Mouse (Mus musculus): ENCODE measurements around the gene Nr6a1.

DNA sequence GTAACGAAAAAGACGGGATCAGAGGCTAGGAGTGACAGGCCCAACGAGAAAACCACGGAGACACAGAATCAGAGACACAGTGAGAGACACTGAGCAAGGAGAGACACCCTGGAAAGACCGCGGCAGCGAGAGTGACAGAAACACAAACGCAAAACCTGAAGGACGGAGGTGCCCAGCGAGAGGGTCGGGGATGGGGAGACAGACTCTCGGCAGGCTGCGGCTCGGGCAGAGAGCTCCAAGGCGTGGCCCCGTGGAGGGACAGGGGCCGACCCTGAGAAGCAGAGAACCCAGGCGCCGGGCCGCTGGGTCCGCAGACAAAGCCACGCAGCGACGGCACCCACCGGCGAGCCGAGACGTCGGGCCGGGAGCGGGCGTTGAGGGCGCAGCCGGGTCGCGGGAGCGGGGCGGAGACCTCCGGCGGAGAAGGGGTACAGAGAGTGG lies 216.0 kb downstream of the Nr6a1 start:
- TF ChIP-seq POLR2A (IDR thresholded peaks at IDR 0.05; ENCODE audit: control insufficient read depth, extremely low read depth, insufficient read depth, low read length, poor library complexity): no peak
- TF ChIP-seq CTCF (IDR thresholded peaks at IDR 0.05; ENCODE audit: borderline replicate concordance, control insufficient read depth, extremely low read depth, insufficient read depth, low read length, poor library complexity): no peak
